Mouse (Mus musculus) heart, adult 8-10 months (tissue): Measurements from ENCODE around the gene Babam1. TPM values are rescaled to one million over a fixed set of nuclear protein-coding genes. Genes with fewer than 3 reads are reported as not detected.
"Not testable (repeated sequence)": the region's sequence is repeated elsewhere in the genome, so short reads cannot be mapped to it uniquely, and the experiment has no call there.

ENCODE experiments used
- DNase-seq: peaks from one replicate; pipeline ENCODE4 v3.0.0; 2022; ENCODE audit warnings: low spot score
- total RNA-seq, 4 experiments: library from RNA; stranded (reverse); gene quantifications; 2 replicates each; pipeline ENCODE4 v1.2.4; 2022

Babam1 gene
- total RNA-seq, 4 experiments from 2014 or later = 70.0 to 72.7 (median 71.3) TPM

GRCm38 (mm10) chr8:71406099-71407015 is 9.7 kb downstream of the Babam1 start:
- DNase-seq = no peak

- DNase-seq = no peak
Observed at GRCm38 (mm10) chr8:71407441-71407840, 10.8 kb downstream of the Babam1 start.

- no peak for DNase-seq
Observed at GRCm38 (mm10) chr8:71408231-71408630, 11.6 kb downstream of the Babam1 start.

GRCm38 (mm10) chr8:71411535-71412273 is 15.0 kb downstream of the Babam1 start:
- no peak for DNase-seq

GRCm38 (mm10) chr8:71422121-71422520 is 25.5 kb downstream of the Babam1 start:
- no peak for DNase-seq

GRCm38 (mm10) chr8:71432935-71433334 is 36.3 kb downstream of the Babam1 start:
- DNase-seq = not testable (repeated sequence)

GRCm38 (mm10) chr8:71437041-71437440 is 40.4 kb downstream of the Babam1 start:
- DNase-seq = no peak

- DNase-seq = peak; percentile 54
Observed at GRCm38 (mm10) chr8:71441404-71441803, 44.7 kb downstream of the Babam1 start.

- no peak for DNase-seq
Observed at GRCm38 (mm10) chr8:71445096-71445495, 48.4 kb downstream of the Babam1 start.

- no peak for DNase-seq
Observed at GRCm38 (mm10) chr8:71451337-71451736, 54.7 kb downstream of the Babam1 start.

GRCm38 (mm10) chr8:71451777-71452176 is 55.1 kb downstream of the Babam1 start:
- no peak for DNase-seq

GRCm38 (mm10) chr8:71452669-71453068 is 56.0 kb downstream of the Babam1 start:
- DNase-seq = no peak

Other genes with a start within 250 kb of the Babam1 start
- gene Myo9b, start 124.1 kb upstream of the Babam1 start, total RNA-seq = 10 to 100 TPM; 22.8 to 27.1 (median 24.2) TPM
- 10 to 100 TPM; 21.9 to 30.3 (median 26.9) TPM for gene Haus8, start 123.9 kb upstream of the Babam1 start, total RNA-seq
- gene Use1, start 30.0 kb upstream of the Babam1 start, total RNA-seq = 100 to 1,000 TPM; 176 to 184 (median 181) TPM
- gene Ocel1, start 25.6 kb upstream of the Babam1 start, total RNA-seq = 10 to 100 TPM; 11.2 to 15.0 (median 13.9) TPM
- 10 to 100 TPM; 44.3 to 52.2 (median 46.2) TPM for gene Nr2f6, start 14.9 kb upstream of the Babam1 start, total RNA-seq
- 10 to 100 TPM; 20.8 to 33.7 (median 22.0) TPM for gene Ushbp1, start 1.1 kb upstream of the Babam1 start, total RNA-seq
- gene Ankle1, start 9.1 kb downstream of the Babam1 start, total RNA-seq = under 1 TPM in 1 of 4 experiments, not detected in 3; 0.11 TPM
- 10 to 100 TPM; 21.4 to 29.6 (median 24.8) TPM for gene Abhd8, start 66.8 kb downstream of the Babam1 start, total RNA-seq
- 100 to 1,000 TPM; 114 to 128 (median 119) TPM for gene Mrpl34, start 68.1 kb downstream of the Babam1 start, total RNA-seq
- 10 to 100 TPM; 31.0 to 37.7 (median 33.8) TPM for gene Dda1, start 72.3 kb downstream of the Babam1 start, total RNA-seq
- gene Ano8, start 89.1 kb downstream of the Babam1 start, total RNA-seq = 10 to 100 TPM; 14.1 to 17.3 (median 16.1) TPM
- 10 to 100 TPM; 17.5 to 22.2 (median 19.0) TPM for gene Gtpbp3, start 91.2 kb downstream of the Babam1 start, total RNA-seq
- gene Plvap, start 114.9 kb downstream of the Babam1 start, total RNA-seq = 10 to 100 TPM; 23.8 to 29.1 (median 27.0) TPM
- not detected for gene Ccdc194, start 128.8 kb downstream of the Babam1 start, total RNA-seq
- gene Bst2, start 140.6 kb downstream of the Babam1 start, total RNA-seq = 10 to 100 TPM; 13.5 to 18.7 (median 14.2) TPM
- gene Mvb12a, start 146.1 kb downstream of the Babam1 start, total RNA-seq = 10 to 100 TPM; 28.8 to 31.5 (median 29.1) TPM
- under 1 TPM in 2 of 4 experiments, not detected in 2; 0.16 to 0.25 TPM for gene Tmem221, start 162.0 kb downstream of the Babam1 start, total RNA-seq
- under 1 TPM in 2 of 4 experiments, not detected in 2; 0.14 to 0.19 TPM for gene Nxnl1, start 169.7 kb downstream of the Babam1 start, total RNA-seq
- 100 to 1,000 TPM; 192 to 237 (median 204) TPM for gene Slc27a1, start 172.0 kb downstream of the Babam1 start, total RNA-seq
- gene Pgls, start 195.3 kb downstream of the Babam1 start, total RNA-seq = 10 to 100 TPM; 57.7 to 65.1 (median 62.6) TPM
- 1 to 10 TPM; 1.1 to 1.4 (median 1.2) TPM for gene Fam129c, start 200.8 kb downstream of the Babam1 start, total RNA-seq
- 10 to 100 TPM; 38.4 to 41.5 (median 39.9) TPM for gene Colgalt1, start 214.1 kb downstream of the Babam1 start, total RNA-seq